Mouse (Mus musculus) c-Kit-positive CD71-positive TER-119-negative erythroid progenitor cells, embryonic 14.5 days (primary cell): ENCODE results near the gene Kctd10.

Experiments
- DNase-seq: peaks from one replicate; pipeline ENCODE4 v3.0.0-alpha.2; 2013; ENCODE audit warnings: low read depth

The Kctd10 gene

DNA sequence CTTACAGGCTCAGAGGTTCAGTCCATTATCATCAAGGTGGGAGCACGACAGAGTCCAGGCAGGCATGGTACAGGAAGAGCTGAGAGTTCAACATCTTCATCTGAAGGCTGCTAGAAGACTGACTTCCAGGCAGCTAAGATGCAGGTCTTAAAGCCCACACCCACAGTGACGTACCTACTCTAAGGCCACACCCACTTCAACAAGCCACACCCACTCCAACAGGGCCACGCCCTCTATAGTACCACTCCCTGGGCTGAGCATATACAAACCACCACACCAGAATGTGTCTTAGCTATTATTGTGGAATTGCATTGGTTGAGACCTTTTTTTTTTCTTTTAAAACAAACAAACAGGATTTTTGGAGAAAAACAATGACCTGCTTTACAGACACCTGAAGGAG, 34.8 kb downstream of the Kctd10 start:
- peak; percentile 68 for DNase-seq

DNA sequence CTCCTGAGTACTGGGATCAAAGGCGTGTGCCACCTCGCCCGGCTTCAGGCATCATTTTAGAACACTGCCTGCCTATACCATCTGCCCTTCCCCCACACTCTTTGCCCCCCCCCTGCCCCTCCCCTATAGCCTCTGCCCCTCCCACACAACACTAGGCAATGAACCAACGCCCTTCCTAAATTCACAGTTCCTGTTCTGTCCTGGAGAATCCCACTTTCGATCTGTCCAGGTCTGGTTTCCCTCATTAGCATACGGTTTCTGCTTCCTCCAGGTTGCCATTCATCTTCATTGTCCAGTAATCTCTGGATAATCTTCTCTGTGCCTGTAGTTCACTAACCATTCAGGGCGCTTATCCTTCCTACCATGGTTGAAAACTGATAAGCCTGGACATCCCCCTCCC, 36.7 kb downstream of the Kctd10 start:
- DNase-seq: no peak

DNA sequence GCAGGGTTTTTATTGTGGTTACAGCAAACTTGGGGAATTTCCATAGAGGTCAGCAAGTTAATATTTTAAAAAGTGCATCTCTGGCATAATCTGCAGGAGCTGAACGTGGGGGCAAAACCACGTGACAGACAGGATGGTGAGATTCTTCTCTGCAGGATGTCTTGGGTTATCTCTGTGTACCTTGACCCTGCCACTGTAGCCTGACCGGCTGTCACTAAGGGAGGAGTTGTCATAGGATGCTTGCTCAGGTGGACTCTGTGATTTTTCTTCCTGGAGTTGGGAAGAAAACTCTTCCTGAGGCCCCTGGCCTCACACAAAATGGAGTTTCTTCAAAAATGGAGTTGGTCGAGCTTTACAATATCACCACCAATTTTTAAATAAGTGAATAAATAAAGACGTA, 37.3 kb downstream of the Kctd10 start:
- DNase-seq: no peak

DNA sequence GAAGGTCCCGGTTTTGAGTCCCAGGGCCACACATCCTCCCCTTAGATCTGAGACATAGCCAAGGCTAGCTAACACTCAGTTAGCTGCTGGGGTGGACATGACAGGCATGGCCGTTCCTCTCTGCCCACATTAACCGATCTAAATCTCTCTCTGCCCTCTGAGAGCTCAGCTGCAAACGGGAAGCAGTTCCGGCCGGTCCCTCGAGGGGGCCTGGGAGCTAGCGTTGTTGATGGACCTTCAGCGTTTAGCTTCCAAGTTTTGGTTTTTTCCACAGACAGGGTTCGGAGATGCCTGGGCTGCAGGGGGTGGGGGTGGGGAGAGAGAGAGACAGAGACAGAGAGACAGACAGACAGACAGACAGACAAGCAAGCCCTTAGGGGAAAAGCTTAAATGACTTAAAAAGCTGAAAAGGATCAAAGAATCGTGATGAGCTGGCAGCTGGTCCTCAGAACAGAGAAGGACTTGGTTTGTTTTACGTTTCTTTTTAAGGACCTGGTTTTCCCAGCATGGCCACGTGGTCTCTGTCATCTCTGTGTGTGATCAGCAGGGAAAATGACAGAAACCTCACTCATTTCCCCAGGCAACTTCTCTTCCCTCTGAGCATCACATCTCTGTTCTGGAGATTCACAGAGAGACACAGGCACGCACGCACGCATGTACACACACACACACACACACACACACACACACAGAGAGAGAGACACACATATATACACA, 56.4 kb downstream of the Kctd10 start:
- no peak for DNase-seq

DNA sequence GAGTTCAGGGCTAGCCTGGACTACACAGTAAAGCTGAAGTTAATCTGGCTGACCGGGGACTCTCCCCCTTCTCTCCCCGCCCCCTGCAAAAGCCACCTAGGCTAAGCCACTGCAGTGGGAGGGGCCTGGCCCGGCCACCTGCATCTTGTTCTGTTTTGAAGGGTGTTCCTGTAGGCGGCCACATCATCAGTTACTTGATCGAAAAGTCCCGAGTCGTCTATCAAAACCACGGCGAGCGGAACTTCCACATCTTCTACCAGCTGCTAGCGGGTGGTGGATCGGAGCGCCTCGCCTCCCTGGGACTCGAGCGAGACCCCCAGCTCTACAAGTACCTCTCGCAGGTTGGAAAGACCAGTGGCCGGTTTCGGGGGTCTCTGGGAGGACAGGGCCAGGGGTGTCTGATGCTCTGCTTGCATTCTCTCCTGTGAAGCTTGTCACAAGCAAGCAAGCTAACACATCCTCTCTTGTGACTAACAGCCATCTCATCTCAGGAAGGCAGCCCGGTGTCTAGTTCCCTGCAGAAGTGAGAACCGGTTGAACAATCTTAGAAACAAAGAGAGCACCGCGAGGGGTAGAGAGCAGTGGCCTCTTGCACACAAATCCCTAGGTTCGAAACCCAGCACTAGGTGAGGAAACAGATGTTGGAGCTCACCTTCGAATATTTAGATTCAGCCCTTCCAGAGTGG, 57.1 kb downstream of the Kctd10 start:
- DNase-seq: no peak
